Mouse (Mus musculus): ENCODE measurements around the gene Nup43. TPM values are rescaled to one million over a fixed set of nuclear protein-coding genes. Genes with fewer than 3 reads are reported as not detected.

The Nup43 gene
- polyA plus RNA-seq, 1 experiment from 2014 or later = 74.5 TPM

DNA sequence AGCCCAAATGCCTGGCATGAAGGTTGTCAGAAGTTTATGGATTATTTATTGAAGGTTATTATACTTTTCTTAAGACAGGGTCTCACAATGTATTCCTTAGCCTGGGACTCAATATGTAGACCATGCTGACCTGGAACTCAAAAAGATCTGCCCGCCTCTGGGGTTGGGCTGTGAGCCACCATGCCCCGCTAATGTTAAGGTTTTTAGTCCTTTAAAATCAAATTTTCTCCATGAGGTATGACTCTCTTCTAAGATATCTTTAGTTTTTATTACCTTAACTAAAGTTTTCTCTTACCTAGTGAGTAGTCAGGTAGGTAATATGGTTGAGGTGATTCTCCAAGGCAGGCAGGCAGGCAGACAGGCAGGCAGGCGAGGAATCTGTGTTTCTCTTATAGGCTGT, 14.9 kb downstream of the Nup43 start:
- Histone ChIP-seq H3K9ac (peak overlapping the region; percentile 99), H3K27me3 (ENCODE audit: insufficient read depth, low read length) (no peaks in the 10 kb centered on the region), H3K27ac (ENCODE audit: low read depth) (no peak overlapping the region; the same call in 1 of the 2 replicates), H3K36me3 (ENCODE audit: insufficient read depth) (peaks cover 31% of the 10 kb centered on the region), H3K4me1 (ENCODE audit: insufficient read depth) (peaks cover 13% of the 10 kb centered on the region), H3K4me2 (peak overlapping the region; percentile 81), H3K4me3 (ENCODE audit: low read depth, low read length) (peak overlapping the region; percentile 94), H3K9me3 (ENCODE audit: low read depth, low read length) (no peaks in the 10 kb centered on the region)
- DNase-seq (peak; percentile 17), ATAC-seq (ENCODE audit: insufficient read depth) (no peak)
- WGBS = 48% methylated on average over 3 of the region's 3 CpGs
- TF ChIP-seq CTCF (IDR thresholded peaks at IDR 0.05; ENCODE audit: low read depth) = no peak

DNA sequence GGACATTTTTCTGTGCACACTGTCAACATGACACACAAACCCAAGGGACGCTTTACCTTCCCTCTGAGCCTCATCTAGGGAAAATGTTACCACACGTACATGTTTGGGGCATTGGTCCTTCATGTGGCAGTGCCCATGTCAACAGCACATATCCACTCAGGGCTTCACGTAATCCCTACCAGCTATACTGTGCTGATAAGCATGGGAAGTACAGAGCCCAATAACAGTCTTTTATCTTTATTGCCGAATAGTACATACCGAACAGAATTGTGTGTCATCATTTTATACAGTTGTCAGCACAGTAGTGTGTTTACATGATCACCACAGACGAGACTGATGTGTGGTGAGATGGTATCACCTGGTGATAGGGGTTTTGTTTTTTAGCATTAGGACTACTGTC, 19.6 kb downstream of the Nup43 start:
- no peak for ATAC-seq (ENCODE audit: insufficient read depth)
- H3K27ac ChIP-seq (ENCODE audit: low read depth) = no peak overlapping the region
- no peak overlapping the region for H3K4me2 ChIP-seq
- H3K4me1 ChIP-seq (ENCODE audit: insufficient read depth) = peaks cover 8% of the 10 kb centered on the region; the same call in 1 of the 2 replicates
- DNase-seq = no peak
- TF ChIP-seq CTCF (IDR thresholded peaks at IDR 0.05; ENCODE audit: low read depth) = no peak
- WGBS = 81% methylated on average over 6 of the region's 6 CpGs
- H3K4me3 ChIP-seq (ENCODE audit: low read depth, low read length) = no peak overlapping the region
- H3K9ac ChIP-seq = no peak overlapping the region
- H3K27me3 ChIP-seq (ENCODE audit: insufficient read depth, low read length) = no peaks in the 10 kb centered on the region
- H3K9me3 ChIP-seq (ENCODE audit: low read depth, low read length) = no peaks in the 10 kb centered on the region
- H3K36me3 ChIP-seq (ENCODE audit: insufficient read depth) = peaks cover 12% of the 10 kb centered on the region

DNA sequence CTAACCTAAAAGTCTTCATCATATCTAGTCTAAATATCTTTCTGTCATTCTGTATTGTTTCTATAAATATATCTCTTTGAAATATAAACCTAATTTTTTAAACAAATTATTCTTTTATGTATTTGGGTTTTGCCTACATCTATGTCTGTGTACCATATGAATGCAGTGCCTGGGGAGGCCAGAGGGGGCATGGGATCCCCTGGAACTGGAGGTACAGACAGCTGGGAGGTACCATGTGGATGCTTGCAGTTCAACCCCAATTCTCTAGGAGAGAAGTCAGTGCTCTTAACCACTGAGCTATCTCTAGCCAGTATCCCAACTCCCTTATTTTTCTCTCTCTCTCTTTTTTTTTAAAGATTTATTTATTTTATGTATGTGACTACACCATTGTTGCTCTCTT, 28.0 kb downstream of the Nup43 start:
- H3K36me3 ChIP-seq (ENCODE audit: insufficient read depth) = peaks cover 87% of the 10 kb centered on the region
- no peak overlapping the region for H3K27ac ChIP-seq (ENCODE audit: low read depth)
- H3K4me1 ChIP-seq (ENCODE audit: insufficient read depth) = no peaks in the 10 kb centered on the region
- no peak; the same call in 1 of the 2 replicates for TF ChIP-seq CTCF (IDR thresholded peaks at IDR 0.05; ENCODE audit: low read depth)
- H3K27me3 ChIP-seq (ENCODE audit: insufficient read depth, low read length) = no peaks in the 10 kb centered on the region
- ATAC-seq (ENCODE audit: insufficient read depth) (no peak), DNase-seq (no peak)
- H3K9ac ChIP-seq = no peak overlapping the region
- H3K4me2 ChIP-seq = no peak overlapping the region
- no peaks in the 10 kb centered on the region for H3K9me3 ChIP-seq (ENCODE audit: low read depth, low read length)
- no peak overlapping the region for H3K4me3 ChIP-seq (ENCODE audit: low read depth, low read length)

- no peaks in the 10 kb centered on the region for H3K27me3 ChIP-seq (ENCODE audit: insufficient read depth, low read length)
- TF ChIP-seq CTCF (IDR thresholded peaks at IDR 0.05; ENCODE audit: low read depth) = no peak
- H3K4me2 ChIP-seq = no peak overlapping the region
- no peaks in the 10 kb centered on the region for H3K9me3 ChIP-seq (ENCODE audit: low read depth, low read length)
- H3K9ac ChIP-seq = no peak overlapping the region
- peaks cover 93% of the 10 kb centered on the region for H3K36me3 ChIP-seq (ENCODE audit: insufficient read depth)
- H3K27ac ChIP-seq (ENCODE audit: low read depth) = no peak overlapping the region
- no peaks in the 10 kb centered on the region for H3K4me1 ChIP-seq (ENCODE audit: insufficient read depth)
- DNase-seq (no peak), ATAC-seq (ENCODE audit: insufficient read depth) (no peak)
- 90% methylated on average over 3 of the region's 3 CpGs for WGBS
- H3K4me3 ChIP-seq (ENCODE audit: low read depth, low read length) = no peak overlapping the region
These were observed 32.8 kb downstream of the Nup43 start for GRCm38 (mm10) chr10:7700120-7700519.

- Histone ChIP-seq H3K9ac (no peak overlapping the region), H3K27me3 (ENCODE audit: insufficient read depth, low read length) (no peaks in the 10 kb centered on the region), H3K27ac (ENCODE audit: low read depth) (no peak overlapping the region), H3K4me1 (ENCODE audit: insufficient read depth) (no peaks in the 10 kb centered on the region), H3K4me3 (ENCODE audit: low read depth, low read length) (no peak overlapping the region), H3K36me3 (ENCODE audit: insufficient read depth) (peaks cover 91% of the 10 kb centered on the region), H3K4me2 (no peak overlapping the region), H3K9me3 (ENCODE audit: low read depth, low read length) (no peaks in the 10 kb centered on the region)
- WGBS = 97% methylated on average over 6 of the region's 6 CpGs
- no peak for TF ChIP-seq CTCF (IDR thresholded peaks at IDR 0.05; ENCODE audit: low read depth)
- ATAC-seq (ENCODE audit: insufficient read depth) = no peak
- DNase-seq = no peak
These were observed 35.3 kb downstream of the Nup43 start for GRCm38 (mm10) chr10:7702586-7702985.

GRCm38 (mm10) chr10:7710121-7710520, 42.8 kb downstream of the Nup43 start:
- Histone ChIP-seq H3K27me3 (ENCODE audit: insufficient read depth, low read length) (no peaks in the 10 kb centered on the region), H3K9me3 (ENCODE audit: low read depth, low read length) (no peaks in the 10 kb centered on the region), H3K4me3 (ENCODE audit: low read depth, low read length) (no peak overlapping the region), H3K9ac (no peak overlapping the region), H3K4me2 (no peak overlapping the region), H3K36me3 (ENCODE audit: insufficient read depth) (peaks cover 81% of the 10 kb centered on the region), H3K4me1 (ENCODE audit: insufficient read depth) (no peaks in the 10 kb centered on the region), H3K27ac (ENCODE audit: low read depth) (no peak overlapping the region)
- TF ChIP-seq CTCF (IDR thresholded peaks at IDR 0.05; ENCODE audit: low read depth) = no peak
- ATAC-seq (ENCODE audit: insufficient read depth) = no peak
- WGBS = 87% methylated on average over 5 of the region's 5 CpGs
- DNase-seq = no peak

GRCm38 (mm10) chr10:7712506-7712905, 45.2 kb downstream of the Nup43 start:
- H3K9me3 ChIP-seq (ENCODE audit: low read depth, low read length) = no peaks in the 10 kb centered on the region
- H3K4me1 ChIP-seq (ENCODE audit: insufficient read depth) = no peaks in the 10 kb centered on the region
- no peak overlapping the region for H3K27ac ChIP-seq (ENCODE audit: low read depth)
- H3K36me3 ChIP-seq (ENCODE audit: insufficient read depth) = peaks cover 67% of the 10 kb centered on the region
- no peaks in the 10 kb centered on the region for H3K27me3 ChIP-seq (ENCODE audit: insufficient read depth, low read length)
- no peak for ATAC-seq (ENCODE audit: insufficient read depth)
- 84% methylated on average over 13 of the region's 13 CpGs for WGBS
- H3K4me2 ChIP-seq = no peak overlapping the region
- TF ChIP-seq CTCF (IDR thresholded peaks at IDR 0.05; ENCODE audit: low read depth) = no peak
- H3K4me3 ChIP-seq (ENCODE audit: low read depth, low read length) = no peak overlapping the region
- DNase-seq = no peak
- H3K9ac ChIP-seq = no peak overlapping the region

DNA sequence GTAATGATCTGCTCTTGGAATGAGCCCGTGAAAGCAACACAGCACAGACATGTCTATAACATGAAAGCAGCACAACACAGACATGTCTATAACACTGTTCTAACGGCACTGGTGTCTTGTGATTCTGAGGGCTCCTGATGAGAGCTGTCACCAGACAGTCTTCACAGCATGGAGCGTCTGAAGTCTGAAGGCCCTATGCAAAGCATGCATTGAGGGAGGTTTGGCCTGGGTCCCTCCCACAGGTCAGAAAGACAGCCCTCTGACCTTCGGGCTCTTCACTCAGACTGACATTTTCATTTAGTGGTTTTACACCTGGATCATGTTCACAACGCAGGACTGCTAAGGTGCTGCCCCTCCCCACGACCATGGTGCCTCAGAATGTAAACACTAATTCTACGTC, 47.8 kb downstream of the Nup43 start:
- H3K9ac ChIP-seq = no peak overlapping the region
- ATAC-seq (ENCODE audit: insufficient read depth) (no peak), DNase-seq (no peak)
- WGBS = 66% methylated on average over 7 of the region's 7 CpGs
- no peak for TF ChIP-seq CTCF (IDR thresholded peaks at IDR 0.05; ENCODE audit: low read depth)
- no peaks in the 10 kb centered on the region for H3K9me3 ChIP-seq (ENCODE audit: low read depth, low read length)
- no peak overlapping the region for H3K4me3 ChIP-seq (ENCODE audit: low read depth, low read length)
- H3K27me3 ChIP-seq (ENCODE audit: insufficient read depth, low read length) = no peaks in the 10 kb centered on the region
- H3K4me2 ChIP-seq = no peak overlapping the region
- no peaks in the 10 kb centered on the region for H3K4me1 ChIP-seq (ENCODE audit: insufficient read depth)
- no peak overlapping the region for H3K27ac ChIP-seq (ENCODE audit: low read depth)
- peaks cover 46% of the 10 kb centered on the region for H3K36me3 ChIP-seq (ENCODE audit: insufficient read depth)

Measured in lung, embryonic 14.5 days (tissue).